Mouse (Mus musculus): ENCODE results near the gene Ergic1. TPM values are rescaled to one million over a fixed set of nuclear protein-coding genes. Genes with fewer than 3 reads are reported as not detected.

Gene Ergic1
- 100 to 1,000 TPM; 102 to 129 TPM for polyA plus RNA-seq (2012; fragmentation: generic; extraction: Trizol)

DNA sequence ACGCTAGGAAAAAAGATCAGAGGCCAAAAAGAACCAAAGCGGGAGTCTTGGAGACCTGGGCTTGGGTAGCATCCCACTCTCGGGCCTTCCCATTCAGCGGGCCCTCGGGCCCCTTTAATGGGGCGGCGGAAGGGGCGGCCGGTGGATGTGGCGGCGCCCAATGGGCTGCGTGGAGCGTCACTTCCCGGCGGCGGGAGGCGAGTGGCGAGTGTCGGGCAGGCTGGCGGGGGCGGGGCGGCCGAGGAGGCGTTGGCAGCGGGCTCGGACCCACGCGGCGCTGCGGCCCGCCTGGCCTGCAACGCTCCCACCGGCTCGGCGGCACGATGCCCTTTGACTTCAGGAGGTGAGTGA is at the start of gene Ergic1:
Ergic1 (plus strand) TSS at position 200 of the 351 bp plus-strand sequence.

DNA sequence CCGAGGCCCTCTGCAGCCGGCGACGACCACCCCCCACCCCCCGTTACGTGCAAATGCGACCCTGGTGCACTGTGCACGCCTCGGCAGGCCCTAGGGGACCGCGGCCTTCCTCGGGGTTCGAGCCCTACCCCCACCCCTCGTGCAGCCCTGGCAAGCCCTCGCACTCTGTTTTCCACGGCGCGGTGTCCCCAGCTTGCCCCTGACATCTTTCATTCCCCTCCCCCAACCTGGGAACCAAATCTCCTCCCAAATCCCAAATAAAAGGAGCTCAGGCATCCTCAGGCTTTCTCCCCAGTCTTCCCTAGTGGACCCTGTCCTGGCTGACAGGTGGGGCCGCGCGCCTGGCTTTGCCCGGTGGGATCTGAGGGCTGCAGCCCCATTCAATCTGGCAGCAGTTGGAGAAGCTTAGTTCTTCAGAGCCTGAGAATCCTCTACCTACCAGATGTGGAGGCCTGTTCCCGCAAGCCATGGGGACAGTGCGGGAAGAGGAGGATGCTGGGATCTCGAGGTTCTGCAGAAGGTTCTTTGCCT is 427 bp downstream of the Ergic1 start, which contains the start of gene Dusp1:
Dusp1 (minus strand) TSS at position 478 of the 531 bp plus-strand sequence.

DNA sequence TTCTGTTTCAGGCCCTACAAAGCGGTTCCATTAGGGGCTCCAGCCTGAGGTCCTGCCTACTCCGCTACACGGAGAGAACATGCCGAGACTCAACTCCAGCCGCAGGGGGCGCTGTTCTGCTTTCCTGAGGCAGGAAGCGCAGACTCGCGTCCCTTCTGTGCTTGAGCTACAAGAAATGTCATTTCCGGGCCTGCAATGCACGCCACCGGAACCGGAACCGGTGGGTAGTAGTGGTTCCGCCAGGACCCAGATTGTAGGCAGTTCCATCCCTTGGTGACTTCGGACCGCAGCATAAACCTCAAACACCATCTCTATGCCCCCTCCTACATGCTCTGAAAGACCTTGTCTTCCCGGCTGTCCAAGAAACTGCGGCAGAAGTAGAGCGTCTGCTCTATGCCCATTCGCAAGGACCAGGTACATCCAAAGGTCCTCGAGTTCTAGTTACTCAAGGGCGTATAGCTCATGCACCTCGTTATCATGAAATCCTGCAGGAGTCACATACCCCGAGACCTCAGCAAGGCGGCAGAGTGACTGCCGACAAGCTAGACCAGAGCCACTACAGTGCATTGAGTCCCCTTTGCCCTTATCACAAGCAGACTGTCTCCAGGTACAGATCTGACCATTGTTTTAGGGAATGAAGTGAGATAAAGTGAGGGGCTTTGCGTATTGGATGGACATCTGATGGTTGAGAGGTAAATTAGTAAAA is 101.8 kb downstream of the Ergic1 start, which contains the start of gene Atp6v0e:
Atp6v0e (plus strand) TSS at position 254 of the 706 bp plus-strand sequence.

Other genes starting within 250 kb of the Ergic1 start
- 1 to 10 TPM in 1 of 2 experiments, under 1 TPM in 1; 0.76 to 4.9 TPM for gene Neurl1b, start 146.7 kb upstream of the Ergic1 start, polyA plus RNA-seq (2012; fragmentation: generic; extraction: Trizol)
- gene Dusp1, start 639 bp downstream of the Ergic1 start, polyA plus RNA-seq (2012; fragmentation: generic; extraction: Trizol): 10 to 100 TPM in 1 of 2 experiments, 1 to 10 TPM in 1; 5.7 to 16.7 TPM
- 100 to 1,000 TPM; 253 to 341 TPM for gene Atp6v0e, start 101.7 kb downstream of the Ergic1 start, polyA plus RNA-seq (2012; fragmentation: generic; extraction: Trizol)
- gene Crebrf, start 154.2 kb downstream of the Ergic1 start, polyA plus RNA-seq (2012; fragmentation: generic; extraction: Trizol): 1 to 10 TPM in 1 of 2 experiments, under 1 TPM in 1; 0.06 to 2.4 TPM
- gene Bnip1, start 219.6 kb downstream of the Ergic1 start, polyA plus RNA-seq (2012; fragmentation: generic; extraction: Trizol): 10 to 100 TPM; 36.3 to 48.4 TPM